Mouse (Mus musculus): ENCODE results near the gene Gm12166.
"Not testable (repeated sequence)": the region's sequence is repeated elsewhere in the genome, so short reads cannot be mapped to it uniquely, and the experiment has no call there.

The Gm12166 gene

GRCm38 (mm10) chr11:46054911-46055895, 3.1 kb upstream of the Gm12166 start:
- no peak for DNase-seq

DNA sequence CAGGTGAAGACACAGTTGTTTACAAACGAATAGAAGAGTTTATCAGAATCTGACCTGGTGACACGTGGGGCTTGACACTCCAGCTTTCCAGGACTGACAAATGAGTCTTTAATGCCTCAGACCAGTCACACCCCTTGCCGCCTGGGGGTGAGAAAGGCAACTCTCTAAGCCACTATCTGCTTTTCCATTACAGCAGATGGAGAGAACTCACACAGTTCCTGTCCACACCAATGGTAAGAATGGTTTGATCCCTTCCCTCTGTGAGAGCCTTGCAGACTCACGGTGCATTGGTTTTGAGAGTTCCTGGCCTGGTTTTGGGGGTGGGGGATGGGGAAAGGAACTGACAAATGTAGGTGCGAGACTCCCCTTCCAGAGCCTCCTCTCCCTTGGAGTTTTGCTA, 2.2 kb upstream of the Gm12166 start:
- DNase-seq: no peak

- not testable (repeated sequence) for DNase-seq
These were observed 1.3 kb upstream of the Gm12166 start for GRCm38 (mm10) chr11:46053457-46053856.

DNA sequence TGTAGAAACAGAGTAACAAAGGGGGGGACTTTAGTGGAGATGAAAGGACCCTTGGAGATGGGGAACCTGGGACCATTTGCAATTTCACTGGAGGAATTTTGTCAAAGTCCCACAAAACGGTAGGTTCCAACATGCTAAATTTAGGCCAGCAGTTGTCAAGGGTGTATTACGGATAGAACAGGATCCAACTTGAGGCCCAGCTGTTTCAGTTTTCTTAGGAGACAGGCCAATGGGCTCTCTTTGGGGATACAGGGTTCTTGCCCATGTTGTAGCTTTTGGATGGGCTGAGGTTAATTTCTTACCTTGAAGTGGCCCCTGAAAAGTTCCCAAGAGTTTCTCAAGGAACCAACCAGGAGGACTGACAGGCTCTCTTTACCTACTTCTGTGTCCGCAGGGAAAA, 4.9 kb downstream of the Gm12166 start:
- no peak for DNase-seq

- no peak for DNase-seq
These were observed 7.3 kb downstream of the Gm12166 start for GRCm38 (mm10) chr11:46044781-46045180.

- no peak for DNase-seq
These were observed 10.4 kb downstream of the Gm12166 start for GRCm38 (mm10) chr11:46041607-46042267.

- DNase-seq: peak; percentile 53
These were observed 11.1 kb downstream of the Gm12166 start for GRCm38 (mm10) chr11:46040841-46041556.

DNA sequence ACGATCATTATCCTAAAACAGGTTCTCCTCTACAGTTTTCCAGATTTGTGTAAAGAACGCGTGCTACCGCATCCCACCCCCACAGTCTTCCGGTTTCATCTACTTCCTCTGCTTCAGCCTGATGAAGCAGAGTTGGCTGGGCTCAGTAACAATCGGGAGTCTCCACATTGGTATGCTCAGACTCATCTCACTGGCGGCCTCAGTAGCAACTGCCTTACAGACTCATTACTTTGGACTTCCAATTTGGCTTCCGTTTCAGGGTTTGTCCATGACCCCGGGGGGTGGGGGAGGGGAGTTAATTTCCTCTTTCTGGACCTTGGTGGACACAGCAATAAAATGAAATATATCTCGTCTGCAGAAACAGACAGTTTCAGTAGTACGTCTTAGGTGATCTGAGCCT, 12.8 kb downstream of the Gm12166 start:
- peak; percentile 57 for DNase-seq

GRCm38 (mm10) chr11:46038901-46039300, 13.2 kb downstream of the Gm12166 start:
- no peak for DNase-seq

DNA sequence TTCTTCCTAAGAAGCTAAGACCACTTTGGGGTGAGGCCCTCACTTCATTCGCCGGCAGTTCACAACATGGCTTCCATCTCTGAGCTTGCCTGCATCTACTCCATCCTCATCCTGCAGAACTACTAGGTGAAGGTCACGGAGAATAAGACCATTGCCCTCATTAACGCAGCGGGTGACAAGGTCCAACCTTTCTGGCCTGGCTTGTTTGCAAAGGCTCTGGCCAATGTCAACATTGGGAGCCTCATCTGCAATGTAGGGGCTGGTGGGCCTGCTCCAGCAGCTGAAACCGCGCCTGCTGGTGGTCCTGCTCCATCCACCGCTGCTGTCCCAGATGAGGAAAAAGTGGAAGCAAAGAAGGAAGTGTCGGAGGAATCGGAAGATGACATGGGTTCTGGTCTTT, 15.7 kb downstream of the Gm12166 start:
- DNase-seq: no peak

DNA sequence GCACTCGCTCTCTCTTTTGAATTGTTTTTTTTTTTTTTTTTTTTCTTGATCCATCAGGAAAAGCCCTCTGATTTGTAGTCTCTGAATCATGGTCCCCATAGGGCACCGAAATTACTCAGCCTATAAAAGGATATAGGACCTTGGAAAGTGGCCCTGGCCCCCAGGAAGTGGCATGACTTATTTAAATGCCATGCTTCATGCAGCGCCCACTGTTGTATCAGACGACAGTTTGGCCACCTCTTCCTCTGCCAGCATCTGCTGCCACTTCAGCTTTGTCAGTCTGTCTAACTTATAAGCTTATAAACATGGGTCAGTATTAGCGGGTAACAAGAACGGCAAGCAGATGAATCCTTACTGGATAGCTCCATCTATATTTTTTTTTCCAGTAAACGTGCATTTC, 19.2 kb downstream of the Gm12166 start:
- no peak for DNase-seq

- DNase-seq: no peak
These were observed 20.7 kb downstream of the Gm12166 start for GRCm38 (mm10) chr11:46031470-46031869.

- DNase-seq: no peak
These were observed 22.1 kb downstream of the Gm12166 start for GRCm38 (mm10) chr11:46030026-46030425.

- DNase-seq: no peak
These were observed 22.6 kb downstream of the Gm12166 start for GRCm38 (mm10) chr11:46029485-46029884.

DNA sequence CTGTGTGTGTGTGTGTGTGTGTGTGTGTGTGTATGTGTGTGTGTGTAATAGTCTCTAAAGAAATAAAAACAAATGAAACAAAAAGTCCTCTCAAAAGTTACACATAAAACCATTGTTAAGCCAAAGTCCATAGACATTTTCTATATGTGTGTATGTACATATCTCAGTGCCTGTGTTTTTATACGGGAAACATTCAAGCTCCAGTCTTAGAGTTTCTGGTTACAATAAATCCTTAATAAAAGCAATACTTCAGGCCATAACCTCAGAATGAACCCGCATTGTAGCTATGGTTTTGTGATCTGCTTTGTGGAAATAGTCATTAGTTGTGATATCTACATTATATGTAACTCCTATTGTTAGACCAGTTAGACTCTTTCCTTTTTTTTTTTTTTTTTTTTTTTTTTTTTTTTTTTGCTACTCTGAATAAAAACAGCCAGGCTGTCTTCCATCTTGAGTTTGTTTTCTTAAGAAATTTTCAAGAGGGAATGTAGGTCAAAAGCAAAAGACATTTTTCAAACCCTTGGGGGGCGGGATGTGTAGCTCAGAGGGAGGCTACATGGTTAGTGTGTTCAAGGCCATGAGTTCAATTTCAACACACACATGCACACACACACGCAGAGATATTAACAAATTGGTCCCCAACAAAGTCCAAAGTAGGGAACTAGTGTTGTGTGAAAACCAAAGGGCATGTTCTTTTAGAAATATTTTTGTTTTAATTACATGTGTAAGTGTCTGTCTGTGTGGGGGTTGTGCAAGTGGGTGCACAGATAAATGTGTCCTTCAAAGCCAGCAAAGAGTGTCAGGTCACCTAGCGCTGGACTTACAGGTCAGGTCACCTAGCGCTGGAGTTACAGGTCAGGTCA, 23.9 kb downstream of the Gm12166 start:
- DNase-seq: no peak

GRCm38 (mm10) chr11:46025962-46026392, 26.1 kb downstream of the Gm12166 start:
- peak; percentile 88 for DNase-seq

DNA sequence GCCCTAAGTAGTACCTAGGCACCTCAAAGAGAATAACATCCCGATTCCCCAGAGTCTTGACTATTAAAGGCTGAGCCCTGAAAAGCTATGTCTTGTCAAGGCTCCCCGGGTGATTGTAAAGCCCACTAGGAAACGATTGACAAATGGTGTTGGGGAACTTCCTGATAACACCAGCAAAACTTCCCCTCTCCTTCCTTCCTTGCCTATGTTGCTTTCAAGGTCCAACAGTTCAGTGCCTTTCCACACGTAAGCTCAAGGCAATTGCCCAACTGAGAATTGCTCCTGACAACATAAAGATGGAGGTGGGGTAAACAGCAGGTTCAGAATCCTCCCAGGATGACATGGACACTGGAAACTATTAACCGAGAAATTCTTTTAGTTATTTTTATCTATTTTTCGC, 29.1 kb downstream of the Gm12166 start:
- DNase-seq: no peak

GRCm38 (mm10) chr11:46021850-46022249, 30.3 kb downstream of the Gm12166 start:
- no peak for DNase-seq

- DNase-seq: no peak
These were observed 31.9 kb downstream of the Gm12166 start for GRCm38 (mm10) chr11:46020246-46020645.

DNA sequence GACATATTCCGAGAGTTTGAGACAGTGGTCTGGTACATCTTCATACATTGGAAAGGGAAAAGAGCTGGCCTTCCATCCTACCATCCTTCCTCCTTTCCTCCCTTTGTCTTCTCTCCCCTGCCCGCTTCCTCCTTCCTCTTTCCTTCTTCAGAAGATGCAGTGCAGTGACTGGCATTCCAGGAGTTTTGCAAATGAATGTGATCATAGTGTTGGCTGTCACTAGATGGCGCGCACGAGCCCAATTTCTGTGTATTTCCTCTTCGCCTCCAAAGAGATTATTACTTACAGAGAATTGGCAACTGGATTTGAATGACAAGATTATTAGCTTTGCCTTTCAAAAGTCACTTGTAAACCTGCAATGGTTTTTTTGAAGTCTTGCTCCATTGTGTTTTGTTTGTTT, 36.1 kb downstream of the Gm12166 start:
- DNase-seq: peak; percentile 85

All from lung, postnatal 10 days (tissue).